Mouse (Mus musculus) CH12.LX (cell line): ENCODE results near the gene Kif18a. TPM values are rescaled to one million over a fixed set of nuclear protein-coding genes. Genes with fewer than 3 reads are reported as not detected.

Experiments used
- DNase-seq: peaks from one replicate; pipeline ENCODE4 v3.0.0-alpha.2; 2013; ENCODE audit errors: extremely low read depth
- H3K27ac ChIP-seq: 2 replicates; pipeline ENCODE4 v1.5.1; 2012; ENCODE audit warnings: low read depth, mild to moderate bottlenecking, control low read depth, moderate library complexity; ENCODE audit not compliant: insufficient read depth
- H3K27me3 ChIP-seq: replicated peaks from 2 replicates; pipeline ENCODE3; 2012; ENCODE audit warnings: inconsistent platforms
- H3K36me3 ChIP-seq, 2 experiments: replicated peaks in 1 of 2; 2 replicates each; pipeline versions ENCODE3 to v1.6.1; 2012; ENCODE audit warnings: inconsistent platforms in 1 of 2, low read length in 1 of 2, mild to moderate bottlenecking in 1 of 2, mixed read lengths in 1 of 2, moderate library complexity in 1 of 2; ENCODE audit not compliant: control insufficient read depth in 1 of 2, insufficient read depth in 1 of 2
- H3K4me1 ChIP-seq, 2 experiments: 2 replicates each; pipeline ENCODE4 v1.6.1; 2012; ENCODE audit warnings: inconsistent platforms in 1 of 2, moderate library complexity in 1 of 2; ENCODE audit not compliant: insufficient read depth in 2 of 2, control insufficient read depth in 1 of 2
- H3K4me2 ChIP-seq: 2 replicates; pipeline ENCODE4 v1.6.1; 2012; ENCODE audit warnings: low read depth, mild to moderate bottlenecking, control low read depth; ENCODE audit not compliant: poor library complexity, insufficient read depth, severe bottlenecking
- H3K4me3 ChIP-seq, 3 experiments: fragments of 150-350 bp in 1 of 3; sonication (generic) in 1 of 3; replicated peaks in 1 of 3; 2 replicates each; pipeline versions ENCODE3 to v1.5.1; 2011 to 2012; ENCODE audit warnings: low read depth in 2 of 3, low read length in 2 of 3, mild to moderate bottlenecking in 2 of 3, moderate library complexity in 2 of 3, control low read depth in 1 of 3, improper control_type of control experiment in 1 of 3, inconsistent platforms in 1 of 3, mixed read lengths in 1 of 3; ENCODE audit not compliant: poor library complexity in 1 of 3
- H3K79me2 ChIP-seq: replicated peaks from 2 replicates; pipeline ENCODE4 v1.6.1; 2012; ENCODE audit warnings: mild to moderate bottlenecking, moderate library complexity; ENCODE audit not compliant: control insufficient read depth, poor library complexity, insufficient read depth, severe bottlenecking; ENCODE audit errors: extremely low read depth
- H3K9ac ChIP-seq: 2 replicates; pipeline ENCODE4 v1.6.1; 2012; ENCODE audit warnings: low read depth, mild to moderate bottlenecking, control low read depth, moderate library complexity; ENCODE audit not compliant: insufficient read depth
- H3K9me3 ChIP-seq: replicated peaks from 2 replicates; pipeline ENCODE3; 2012; ENCODE audit warnings: low read length, inconsistent platforms, mixed read lengths
- BHLHE40 ChIP-seq: IDR thresholded peaks from 2 replicates; pipeline ENCODE4 v1.6.1; 2011; ENCODE audit warnings: mild to moderate bottlenecking, low read depth, low read length, improper control_type of control experiment
- CHD1 ChIP-seq: IDR thresholded peaks from 2 replicates; pipeline ENCODE4 v1.6.1; 2012; ENCODE audit warnings: low read depth, low read length, improper control_type of control experiment, inconsistent platforms
- CHD2 ChIP-seq: IDR thresholded peaks from 2 replicates; pipeline ENCODE4 v1.6.1; 2011; ENCODE audit warnings: low read length, improper control_type of control experiment
- E2F4 ChIP-seq: IDR thresholded peaks from 2 replicates; pipeline ENCODE4 v1.6.1; 2011; ENCODE audit warnings: low read depth, low read length, improper control_type of control experiment; ENCODE audit not compliant: insufficient replicate concordance
- ELF1 ChIP-seq: IDR thresholded peaks from 2 replicates; pipeline ENCODE4 v1.6.1; 2014; ENCODE audit warnings: low read depth, mild to moderate bottlenecking, inconsistent platforms, low read length, improper control_type of control experiment
- ETS1 ChIP-seq: conservative IDR thresholded peaks from 2 replicates; pipeline ENCODE4 v1.6.1; 2012; ENCODE audit warnings: low read depth, mild to moderate bottlenecking, inconsistent platforms, low read length, improper control_type of control experiment, moderate library complexity
- GABPA ChIP-seq: IDR thresholded peaks from 2 replicates; pipeline ENCODE4 v1.6.1; 2012; ENCODE audit warnings: low read depth, low read length, improper control_type of control experiment, inconsistent platforms; ENCODE audit not compliant: insufficient replicate concordance
- JUN ChIP-seq: IDR thresholded peaks from 2 replicates; pipeline ENCODE4 v1.6.1; 2011; ENCODE audit warnings: low read depth, mild to moderate bottlenecking, low read length, improper control_type of control experiment, moderate library complexity; ENCODE audit not compliant: insufficient read depth
- JUND ChIP-seq: conservative IDR thresholded peaks from 2 replicates; pipeline ENCODE4 v1.6.1; 2011; ENCODE audit warnings: low read depth, low read length, improper control_type of control experiment
- KAT2A ChIP-seq: IDR thresholded peaks from 2 replicates; pipeline ENCODE4 v1.6.1; 2012; ENCODE audit warnings: low read length, improper control_type of control experiment, inconsistent platforms; ENCODE audit not compliant: insufficient replicate concordance
- MAFK ChIP-seq: IDR thresholded peaks from 2 replicates; pipeline ENCODE4 v1.6.1; 2011; ENCODE audit warnings: low read length, improper control_type of control experiment; ENCODE audit not compliant: insufficient replicate concordance
- MAX ChIP-seq: IDR thresholded peaks from 2 replicates; pipeline ENCODE4 v1.6.1; 2011; ENCODE audit warnings: low read length, improper control_type of control experiment
- MEF2A ChIP-seq: IDR thresholded peaks from 2 replicates; pipeline ENCODE4 v1.6.1; 2014; ENCODE audit warnings: low read depth, mild to moderate bottlenecking, inconsistent platforms, low read length, improper control_type of control experiment, borderline replicate concordance
- PAX5 ChIP-seq: IDR thresholded peaks from 2 replicates; pipeline ENCODE4 v1.6.1; 2012; ENCODE audit warnings: low read length, inconsistent platforms, mixed read lengths
- POLR2A ChIP-seq: IDR thresholded peaks from 2 replicates; pipeline ENCODE4 v1.6.1; 2011; ENCODE audit warnings: low read depth, mild to moderate bottlenecking, improper control_type of control experiment, low read length
- TBP ChIP-seq: conservative IDR thresholded peaks from 2 replicates; pipeline ENCODE4 v1.6.1; 2011; ENCODE audit warnings: low read depth, low read length, improper control_type of control experiment
- UBTF ChIP-seq: IDR thresholded peaks from 2 replicates; pipeline ENCODE4 v1.6.1; 2012; ENCODE audit warnings: low read depth, mild to moderate bottlenecking, inconsistent platforms, low read length, improper control_type of control experiment, moderate library complexity
- USF1 ChIP-seq: IDR thresholded peaks from 2 replicates; pipeline ENCODE4 v1.6.1; 2014; ENCODE audit warnings: low read depth, mild to moderate bottlenecking, inconsistent platforms, low read length, improper control_type of control experiment
- ZKSCAN1 ChIP-seq: IDR thresholded peaks from 2 replicates; pipeline ENCODE4 v1.6.1; 2012; ENCODE audit warnings: low read depth, inconsistent platforms, low read length, improper control_type of control experiment, borderline replicate concordance
- ZNF384 ChIP-seq: IDR thresholded peaks from 2 replicates; pipeline ENCODE4 v1.6.1; 2012; ENCODE audit warnings: low read depth, low read length, improper control_type of control experiment, inconsistent platforms
- dilution Hi-C: fragments of 300-500 bp; cut with MboI; formaldehyde crosslinking; loops from 2 replicates; pipeline ENCODE4 v1.14.3; 2020; ENCODE audit warnings: low sequenced_read_pairs; ENCODE audit not compliant: extremely low pct_unique_long_range_greater_than_20kb, extremely low pct_ligation_motif_present
- in situ Hi-C: fragments of 300-500 bp; cut with MboI; formaldehyde crosslinking; loops from 3 replicates; pipeline ENCODE4 v1.14.3; 2019; ENCODE audit warnings: low sequenced_read_pairs, low pct_ligation_motif_present, low pct_unique_long_range_greater_than_20kb, mixed read lengths
- polyA plus RNA-seq: library from polyadenylated mRNA; unstranded; fragments of >175 nt; gene quantifications from 2 replicates; pipeline ENCODE4 v1.2.1, GENCODE M21; 2012; ENCODE audit warnings: low read depth; ENCODE audit not compliant: insufficient read length
- total RNA-seq, 2 experiments: library from RNA; depleted of rRNA; stranded (reverse); fragments of 300-350 nt in 1 of 2; fragments of >200 nt in 1 of 2; gene quantifications; 2 replicates each; pipeline ENCODE4 v1.2.3; 2012 to 2014

The Kif18a gene
- total and polyA plus RNA-seq, 3 experiments, result 18.9 to 48.4 (median 23.4) TPM

DNA sequence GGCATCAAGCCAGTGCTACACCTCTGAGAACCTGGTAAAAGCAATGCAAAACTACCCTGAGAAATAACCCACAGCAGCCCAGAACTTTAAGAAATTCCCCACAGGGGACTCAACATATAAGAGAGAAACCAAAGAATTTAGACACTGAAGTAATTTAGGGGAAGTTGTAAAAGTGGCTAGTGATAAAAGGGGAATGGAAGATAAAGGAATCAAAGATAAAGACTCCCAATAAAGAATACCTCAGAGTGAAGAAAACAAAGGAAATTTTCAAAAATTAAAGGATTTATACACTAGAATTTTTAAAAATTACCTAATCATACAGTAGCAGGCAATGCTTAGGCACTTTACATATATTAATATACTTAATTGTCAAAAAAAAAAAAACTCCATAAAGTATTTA is 23.1 kb downstream of the Kif18a start:
- dilution Hi-C loops (no loop called here), in situ Hi-C loops (no loop called here)
- Histone ChIP-seq H3K9ac (no peak overlapping the region), H3K4me1 (no peaks in the 10 kb centered on the region), H3K4me2 (no peak overlapping the region), H3K27me3 (no peaks in the 10 kb centered on the region), H3K79me2 (no peaks in the 10 kb centered on the region), H3K27ac (no peak overlapping the region), H3K36me3 (peaks cover 7 to 59% of the 10 kb centered on the region in 2 experiments), H3K4me3 (no peak overlapping the region), H3K9me3 (no peaks in the 10 kb centered on the region)
- DNase-seq, result no peak
- TF ChIP-seq MAFK, result no peak
- TF ChIP-seq JUND, result no peak
- TF ChIP-seq POLR2A, result no peak
- no peak for TF ChIP-seq ETS1
- TF ChIP-seq KAT2A, result no peak
- TF ChIP-seq E2F4, result no peak
- no peak for TF ChIP-seq UBTF
- no peak for TF ChIP-seq JUN
- no peak for TF ChIP-seq CHD2
- no peak for TF ChIP-seq PAX5
- no peak for TF ChIP-seq BHLHE40
- TF ChIP-seq MAX, result no peak
- no peak for TF ChIP-seq ZKSCAN1
- TF ChIP-seq MEF2A, result no peak
- no peak for TF ChIP-seq ELF1
- no peak for TF ChIP-seq GABPA
- no peak for TF ChIP-seq USF1
- TF ChIP-seq TBP, result no peak
- TF ChIP-seq CHD1, result no peak

- DNase-seq, result no peak
- no peaks in the 10 kb centered on the region for H3K4me1 ChIP-seq
- H3K9me3 ChIP-seq, result no peaks in the 10 kb centered on the region
- TF ChIP-seq MAX (no peak), ZNF384 (no peak)
- TF ChIP-seq, all 38 proteins: peak for 0
- peaks cover 9 to 44% of the 10 kb centered on the region in 2 experiments for H3K36me3 ChIP-seq
- H3K9ac ChIP-seq, result no peak overlapping the region
- no peak overlapping the region for H3K4me2 ChIP-seq
- H3K27ac ChIP-seq, result no peak overlapping the region
- H3K27me3 ChIP-seq, result no peaks in the 10 kb centered on the region
- dilution Hi-C loops, result no loop called here
- H3K4me3 ChIP-seq, result no peak overlapping the region
- no peaks in the 10 kb centered on the region for H3K79me2 ChIP-seq
- in situ Hi-C loops, result no loop called here
Measured at GRCm38 (mm10) chr2:109311369-109311768, 30.8 kb downstream of the Kif18a start.
